Mouse (Mus musculus) CH12.LX (cell line): Measurements from ENCODE around the gene Vwa3b. TPM values are rescaled to one million over a fixed set of nuclear protein-coding genes. Genes with fewer than 3 reads are reported as not detected.

Source experiments
- DNase-seq: peaks from one replicate; pipeline ENCODE4 v3.0.0-alpha.2; 2013; ENCODE audit errors: extremely low read depth
- H3K27ac ChIP-seq: 2 replicates; pipeline ENCODE4 v1.5.1; 2012; ENCODE audit warnings: low read depth, mild to moderate bottlenecking, control low read depth, moderate library complexity; ENCODE audit not compliant: insufficient read depth
- H3K27me3 ChIP-seq: replicated peaks from 2 replicates; pipeline ENCODE3; 2012; ENCODE audit warnings: inconsistent platforms
- H3K36me3 ChIP-seq, 2 experiments: replicated peaks in 1 of 2; 2 replicates each; pipeline versions ENCODE3 to v1.6.1; 2012; ENCODE audit warnings: inconsistent platforms in 1 of 2, low read length in 1 of 2, mild to moderate bottlenecking in 1 of 2, mixed read lengths in 1 of 2, moderate library complexity in 1 of 2; ENCODE audit not compliant: control insufficient read depth in 1 of 2, insufficient read depth in 1 of 2
- H3K4me1 ChIP-seq, 2 experiments: 2 replicates each; pipeline ENCODE4 v1.6.1; 2012; ENCODE audit warnings: inconsistent platforms in 1 of 2, moderate library complexity in 1 of 2; ENCODE audit not compliant: insufficient read depth in 2 of 2, control insufficient read depth in 1 of 2
- H3K4me2 ChIP-seq: 2 replicates; pipeline ENCODE4 v1.6.1; 2012; ENCODE audit warnings: low read depth, mild to moderate bottlenecking, control low read depth; ENCODE audit not compliant: poor library complexity, insufficient read depth, severe bottlenecking
- H3K4me3 ChIP-seq, 3 experiments: fragments of 150-350 bp in 1 of 3; sonication (generic) in 1 of 3; replicated peaks in 1 of 3; 2 replicates each; pipeline versions ENCODE3 to v1.5.1; 2011 to 2012; ENCODE audit warnings: low read depth in 2 of 3, low read length in 2 of 3, mild to moderate bottlenecking in 2 of 3, moderate library complexity in 2 of 3, control low read depth in 1 of 3, improper control_type of control experiment in 1 of 3, inconsistent platforms in 1 of 3, mixed read lengths in 1 of 3; ENCODE audit not compliant: poor library complexity in 1 of 3
- H3K79me2 ChIP-seq: replicated peaks from 2 replicates; pipeline ENCODE4 v1.6.1; 2012; ENCODE audit warnings: mild to moderate bottlenecking, moderate library complexity; ENCODE audit not compliant: control insufficient read depth, poor library complexity, insufficient read depth, severe bottlenecking; ENCODE audit errors: extremely low read depth
- H3K9ac ChIP-seq: 2 replicates; pipeline ENCODE4 v1.6.1; 2012; ENCODE audit warnings: low read depth, mild to moderate bottlenecking, control low read depth, moderate library complexity; ENCODE audit not compliant: insufficient read depth
- H3K9me3 ChIP-seq: replicated peaks from 2 replicates; pipeline ENCODE3; 2012; ENCODE audit warnings: low read length, inconsistent platforms, mixed read lengths
- CHD1 ChIP-seq: IDR thresholded peaks from 2 replicates; pipeline ENCODE4 v1.6.1; 2012; ENCODE audit warnings: low read depth, low read length, improper control_type of control experiment, inconsistent platforms
- ELF1 ChIP-seq: IDR thresholded peaks from 2 replicates; pipeline ENCODE4 v1.6.1; 2014; ENCODE audit warnings: low read depth, mild to moderate bottlenecking, inconsistent platforms, low read length, improper control_type of control experiment
- GABPA ChIP-seq: IDR thresholded peaks from 2 replicates; pipeline ENCODE4 v1.6.1; 2012; ENCODE audit warnings: low read depth, low read length, improper control_type of control experiment, inconsistent platforms; ENCODE audit not compliant: insufficient replicate concordance
- JUND ChIP-seq: conservative IDR thresholded peaks from 2 replicates; pipeline ENCODE4 v1.6.1; 2011; ENCODE audit warnings: low read depth, low read length, improper control_type of control experiment
- KAT2A ChIP-seq: IDR thresholded peaks from 2 replicates; pipeline ENCODE4 v1.6.1; 2012; ENCODE audit warnings: low read length, improper control_type of control experiment, inconsistent platforms; ENCODE audit not compliant: insufficient replicate concordance
- MAFK ChIP-seq: IDR thresholded peaks from 2 replicates; pipeline ENCODE4 v1.6.1; 2011; ENCODE audit warnings: low read length, improper control_type of control experiment; ENCODE audit not compliant: insufficient replicate concordance
- MAX ChIP-seq: IDR thresholded peaks from 2 replicates; pipeline ENCODE4 v1.6.1; 2011; ENCODE audit warnings: low read length, improper control_type of control experiment
- MEF2A ChIP-seq: IDR thresholded peaks from 2 replicates; pipeline ENCODE4 v1.6.1; 2014; ENCODE audit warnings: low read depth, mild to moderate bottlenecking, inconsistent platforms, low read length, improper control_type of control experiment, borderline replicate concordance
- POLR2A ChIP-seq: IDR thresholded peaks from 2 replicates; pipeline ENCODE4 v1.6.1; 2011; ENCODE audit warnings: low read depth, mild to moderate bottlenecking, improper control_type of control experiment, low read length
- POLR2AphosphoS2 ChIP-seq: IDR thresholded peaks from 2 replicates; pipeline ENCODE4 v1.6.1; 2011; ENCODE audit warnings: low read depth, low read length, improper control_type of control experiment
- RCOR1 ChIP-seq: conservative IDR thresholded peaks from 2 replicates; pipeline ENCODE4 v1.6.1; 2012; ENCODE audit warnings: low read depth, mild to moderate bottlenecking, inconsistent platforms, low read length, improper control_type of control experiment
- SIN3A ChIP-seq: IDR thresholded peaks from 2 replicates; pipeline ENCODE4 v1.6.1; 2012; ENCODE audit warnings: low read length, improper control_type of control experiment, inconsistent platforms
- SMC3 ChIP-seq: IDR thresholded peaks from 2 replicates; pipeline ENCODE4 v1.6.1; 2011; ENCODE audit warnings: low read depth, low read length, improper control_type of control experiment
- TBP ChIP-seq: conservative IDR thresholded peaks from 2 replicates; pipeline ENCODE4 v1.6.1; 2011; ENCODE audit warnings: low read depth, low read length, improper control_type of control experiment
- UBTF ChIP-seq: IDR thresholded peaks from 2 replicates; pipeline ENCODE4 v1.6.1; 2012; ENCODE audit warnings: low read depth, mild to moderate bottlenecking, inconsistent platforms, low read length, improper control_type of control experiment, moderate library complexity
- ZC3H11A ChIP-seq: IDR thresholded peaks from 2 replicates; pipeline ENCODE4 v1.6.1; 2012; ENCODE audit warnings: low read depth, mild to moderate bottlenecking, inconsistent platforms, low read length, improper control_type of control experiment
- ZKSCAN1 ChIP-seq: IDR thresholded peaks from 2 replicates; pipeline ENCODE4 v1.6.1; 2012; ENCODE audit warnings: low read depth, inconsistent platforms, low read length, improper control_type of control experiment, borderline replicate concordance
- ZMIZ1 ChIP-seq: IDR thresholded peaks from 2 replicates; pipeline ENCODE4 v1.6.1; 2012; ENCODE audit warnings: low read depth, mild to moderate bottlenecking, inconsistent platforms, low read length, improper control_type of control experiment
- ZNF384 ChIP-seq: IDR thresholded peaks from 2 replicates; pipeline ENCODE4 v1.6.1; 2012; ENCODE audit warnings: low read depth, low read length, improper control_type of control experiment, inconsistent platforms
- dilution Hi-C: fragments of 300-500 bp; cut with MboI; formaldehyde crosslinking; loops from 2 replicates; pipeline ENCODE4 v1.14.3; 2020; ENCODE audit warnings: low sequenced_read_pairs; ENCODE audit not compliant: extremely low pct_unique_long_range_greater_than_20kb, extremely low pct_ligation_motif_present
- in situ Hi-C: fragments of 300-500 bp; cut with MboI; formaldehyde crosslinking; loops from 3 replicates; pipeline ENCODE4 v1.14.3; 2019; ENCODE audit warnings: low sequenced_read_pairs, low pct_ligation_motif_present, low pct_unique_long_range_greater_than_20kb, mixed read lengths
- polyA plus RNA-seq: library from polyadenylated mRNA; unstranded; fragments of >175 nt; gene quantifications from 2 replicates; pipeline ENCODE4 v1.2.1, GENCODE M21; 2012; ENCODE audit warnings: low read depth; ENCODE audit not compliant: insufficient read length
- total RNA-seq, 2 experiments: library from RNA; depleted of rRNA; stranded (reverse); fragments of 300-350 nt in 1 of 2; fragments of >200 nt in 1 of 2; gene quantifications; 2 replicates each; pipeline ENCODE4 v1.2.3; 2012 to 2014

Vwa3b gene
- total and polyA plus RNA-seq, 3 experiments = not detected

DNA sequence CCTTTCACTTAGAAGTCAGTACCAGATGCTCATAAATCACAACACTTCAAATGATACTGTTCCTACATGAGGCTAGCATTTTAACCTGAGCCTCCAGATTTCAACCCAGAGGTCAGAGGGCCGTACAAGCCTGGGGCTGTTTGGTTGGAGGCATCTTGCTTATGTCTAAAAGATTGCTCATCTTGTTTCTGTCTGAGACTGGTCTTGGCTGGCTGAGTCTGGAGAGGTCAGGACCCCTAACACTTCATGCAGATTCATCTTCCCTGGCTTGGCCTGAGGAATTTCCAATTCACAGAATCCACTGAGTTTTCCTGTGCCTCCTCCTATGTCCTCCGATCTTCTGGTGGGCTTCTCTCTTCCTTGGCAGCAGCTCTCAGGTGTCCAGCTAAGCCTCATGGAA, 57.7 kb downstream of the Vwa3b start:
- Histone ChIP-seq H3K27ac (no peak overlapping the region), H3K9me3 (peaks cover 7% of the 10 kb centered on the region), H3K27me3 (no peaks in the 10 kb centered on the region), H3K36me3 (no peaks in the 10 kb centered on the region), H3K79me2 (no peaks in the 10 kb centered on the region), H3K4me2 (no peak overlapping the region), H3K9ac (no peak overlapping the region), H3K4me1 (peaks cover 14 to 33% of the 10 kb centered on the region in 2 experiments), H3K4me3 (no peak overlapping the region)
- TF ChIP-seq POLR2AphosphoS2 = no peak
- TF ChIP-seq SIN3A = no peak
- no peak for TF ChIP-seq POLR2A
- no peak for TF ChIP-seq CHD1
- TF ChIP-seq ZMIZ1 = no peak
- TF ChIP-seq MAX = no peak
- TF ChIP-seq MEF2A = no peak
- no peak for DNase-seq
- dilution Hi-C loops = no loop called here
- in situ Hi-C loops = no loop called here

DNA sequence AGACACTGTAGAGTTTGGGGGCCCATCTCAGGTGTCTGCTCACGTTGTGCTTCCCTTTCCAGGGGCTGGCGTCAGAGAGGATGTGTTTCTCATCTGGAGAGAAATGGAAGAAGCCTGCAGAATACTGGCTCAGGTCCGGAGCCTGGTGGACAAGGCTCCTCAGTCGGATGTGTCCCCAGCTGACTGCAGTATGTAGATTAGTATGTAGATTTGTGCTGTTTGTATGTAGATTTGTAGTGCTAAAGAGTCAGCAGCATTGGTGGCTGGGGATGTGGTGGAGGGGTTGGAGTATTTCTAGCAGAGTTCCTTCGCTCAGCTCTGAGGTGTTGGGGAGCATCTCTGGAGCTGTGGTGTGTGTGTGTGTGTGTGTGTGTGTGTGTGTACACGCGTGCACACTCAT, 58.8 kb downstream of the Vwa3b start:
- Histone ChIP-seq H3K27ac (no peak overlapping the region), H3K4me3 (no peak overlapping the region), H3K9me3 (no peaks in the 10 kb centered on the region), H3K4me1 (peaks cover 14 to 34% of the 10 kb centered on the region in 2 experiments), H3K27me3 (no peaks in the 10 kb centered on the region), H3K9ac (no peak overlapping the region), H3K79me2 (no peaks in the 10 kb centered on the region), H3K36me3 (no peaks in the 10 kb centered on the region), H3K4me2 (no peak overlapping the region)
- no peak for DNase-seq
- in situ Hi-C loops (no loop called here), dilution Hi-C loops (no loop called here)
- no peak for TF ChIP-seq ZC3H11A
- TF ChIP-seq MAFK = no peak
- no peak for TF ChIP-seq TBP
- TF ChIP-seq UBTF = no peak
- no peak for TF ChIP-seq POLR2A
- no peak for TF ChIP-seq ELF1
- TF ChIP-seq ZKSCAN1 = no peak
- no peak for TF ChIP-seq ZMIZ1
- TF ChIP-seq ZNF384 = no peak
- no peak for TF ChIP-seq MEF2A
- no peak for TF ChIP-seq KAT2A

DNA sequence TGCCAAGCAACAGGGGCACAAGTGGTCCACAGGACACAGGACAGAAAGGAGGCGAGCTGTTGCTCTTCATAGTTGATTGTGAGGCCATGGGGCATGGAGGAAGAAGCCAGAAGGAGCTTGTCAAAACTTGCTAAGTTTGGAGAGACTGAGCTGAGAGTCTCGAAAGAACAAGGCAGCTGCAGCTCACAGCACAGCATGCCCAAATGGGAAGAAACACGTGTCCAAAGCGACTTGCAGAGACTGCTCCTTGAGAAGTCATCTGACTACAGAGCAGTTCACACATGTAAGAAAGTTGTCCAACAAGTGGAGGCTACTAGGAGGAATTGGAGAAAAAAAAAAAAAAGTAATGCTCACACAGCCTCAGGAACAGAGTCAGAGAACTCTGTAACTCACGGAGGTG, 62.8 kb downstream of the Vwa3b start:
- H3K9me3 ChIP-seq = peaks cover 2% of the 10 kb centered on the region
- no peak overlapping the region for H3K4me2 ChIP-seq
- no peaks in the 10 kb centered on the region for H3K27me3 ChIP-seq
- no peaks in the 10 kb centered on the region for H3K79me2 ChIP-seq
- H3K27ac ChIP-seq = no peak overlapping the region
- in situ Hi-C loops = no loop called here
- H3K4me1 ChIP-seq = peaks cover 2 to 8% of the 10 kb centered on the region in 2 experiments; a peak in 2 of 4 replicates
- H3K9ac ChIP-seq = no peak overlapping the region
- no peak for DNase-seq
- no peak overlapping the region for H3K4me3 ChIP-seq
- no peaks in the 10 kb centered on the region for H3K36me3 ChIP-seq
- no peak for TF ChIP-seq RCOR1
- TF ChIP-seq GABPA = no peak
- TF ChIP-seq SMC3 = no peak
- no peak for TF ChIP-seq JUND
- no peak for TF ChIP-seq SIN3A
- dilution Hi-C loops = no loop called here
